Comparison of ENCODE assay signal across 22 mouse cellular contexts in the genomic region with DNA sequence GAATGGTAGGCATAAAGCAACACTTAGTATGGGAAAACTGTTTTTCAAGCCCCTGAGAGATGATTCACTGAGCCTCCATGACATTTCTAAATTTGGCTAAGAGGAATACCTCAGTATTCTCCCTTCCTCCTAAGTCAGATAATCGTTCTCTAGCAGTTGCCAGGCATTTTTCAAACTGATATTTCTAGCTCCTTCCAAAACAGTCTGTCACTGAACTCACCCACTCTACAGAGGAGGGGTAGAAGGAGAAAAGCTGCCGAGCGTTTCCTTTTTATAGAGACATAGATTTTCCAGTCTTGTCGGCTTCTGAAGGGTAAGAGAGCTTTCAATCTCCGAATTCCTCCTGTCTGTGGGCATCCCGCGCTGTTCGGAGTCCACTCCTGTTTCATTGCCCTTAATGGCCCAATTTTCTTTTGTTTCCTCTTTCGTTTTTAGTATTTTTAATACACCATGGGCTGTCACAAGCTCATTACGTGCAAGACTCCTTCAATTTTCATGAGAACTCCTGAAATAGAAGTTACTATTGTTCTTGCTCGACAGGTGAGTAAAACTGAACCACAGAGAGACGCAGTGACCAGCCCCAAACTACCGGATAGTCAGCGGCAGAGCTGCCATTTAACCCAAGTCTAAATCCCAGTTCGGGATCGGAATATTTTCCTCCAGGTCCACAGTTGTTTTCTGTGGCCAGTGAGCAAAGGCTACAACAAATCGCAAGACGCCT.
DNase-seq lines count a peak whose midpoint lies in the region; ATAC-seq and TF ChIP-seq lines count a peak whose summit lies in the region.
"Had no signal": no experiment of that assay in that cellular context is flagged by ENCODE, and none has a peak within 500 bp of the region (broad histone marks: within the 10 kb centered on the region; RNA-seq: fewer than 3 reads in every experiment).

No protein-coding gene starts in this region.

- no peaks in the 10 kb centered on the region for H3K36me3 ChIP-seq in forebrain, embryonic 16.5 days (ENCODE audit: control insufficient read depth, insufficient read depth)
- H3K36me3 ChIP-seq in forebrain, embryonic 13.5 days (ENCODE audit: poor library complexity, severe bottlenecking) = no peaks in the 10 kb centered on the region
- no peaks in the 10 kb centered on the region for H3K36me3 ChIP-seq in embryonic facial prominence, embryonic 10.5 days (replicated peaks)
- no peaks in the 10 kb centered on the region for H3K36me3 ChIP-seq in midbrain, embryonic 15.5 days (replicated peaks)
- H3K36me3 ChIP-seq: forebrain, embryonic 12.5 days; heart, embryonic 15.5 days had no signal

- no peak for TF ChIP-seq CTCF in olfactory bulb, adult 2 months (IDR thresholded peaks at IDR 0.05; ENCODE audit: insufficient read depth, low read depth, low read length)

- WGBS in forebrain, embryonic 16.5 days = 84% methylated on average over 18 of the region's 18 CpGs
- 90% methylated on average over 18 of the region's 18 CpGs for WGBS in forebrain, embryonic 13.5 days
- 74% methylated on average over 18 of the region's 18 CpGs for WGBS in olfactory bulb, adult 2 months
- WGBS in embryonic facial prominence, embryonic 10.5 days = 88% methylated on average over 18 of the region's 18 CpGs
- WGBS in midbrain, embryonic 15.5 days = 90% methylated on average over 18 of the region's 18 CpGs

- H3K4me3 ChIP-seq in forebrain, embryonic 16.5 days (replicated peaks; ENCODE audit: low read length) = no peak overlapping the region
- H3K4me3 ChIP-seq in forebrain, embryonic 13.5 days = no peak overlapping the region
- H3K4me3 ChIP-seq in olfactory bulb, adult 2 months (ENCODE audit: insufficient read depth, low read depth, low read length) = no peak overlapping the region
- no peak overlapping the region for H3K4me3 ChIP-seq in embryonic facial prominence, embryonic 10.5 days
- no peak overlapping the region for H3K4me3 ChIP-seq in midbrain, embryonic 15.5 days
- H3K4me3 ChIP-seq: forebrain, embryonic 12.5 days; heart, embryonic 15.5 days had no signal

- no peak overlapping the region for H3K4me2 ChIP-seq in forebrain, embryonic 16.5 days (ENCODE audit: low read length)
- no peak overlapping the region for H3K4me2 ChIP-seq in forebrain, embryonic 13.5 days
- H3K4me2 ChIP-seq in midbrain, embryonic 15.5 days = no peak overlapping the region
- H3K4me2 ChIP-seq: forebrain, embryonic 12.5 days; heart, embryonic 15.5 days; midbrain, embryonic 11.5 days had no signal

- H3K9ac ChIP-seq in forebrain, embryonic 16.5 days (replicated peaks; ENCODE audit: low read depth, low read length) = no peak overlapping the region
- H3K9ac ChIP-seq in forebrain, embryonic 13.5 days = no peak overlapping the region
- no peak overlapping the region for H3K9ac ChIP-seq in midbrain, embryonic 15.5 days
- H3K9ac ChIP-seq: forebrain, embryonic 12.5 days; heart, embryonic 15.5 days; liver, postnatal 0 days had no signal

- H3K4me1 ChIP-seq in forebrain, embryonic 16.5 days (replicated peaks; ENCODE audit: control insufficient read depth, insufficient read depth, low read length) = no peaks in the 10 kb centered on the region
- no peaks in the 10 kb centered on the region for H3K4me1 ChIP-seq in forebrain, embryonic 13.5 days
- H3K4me1 ChIP-seq in olfactory bulb, adult 2 months (ENCODE audit: control insufficient read depth, insufficient read depth, low read length) = no peaks in the 10 kb centered on the region
- no peaks in the 10 kb centered on the region for H3K4me1 ChIP-seq in embryonic facial prominence, embryonic 10.5 days
- no peaks in the 10 kb centered on the region for H3K4me1 ChIP-seq in midbrain, embryonic 15.5 days
- H3K4me1 ChIP-seq: forebrain, embryonic 12.5 days; heart, embryonic 15.5 days had no signal

- no peak overlapping the region for H3K27ac ChIP-seq in forebrain, embryonic 16.5 days (ENCODE audit: low read length)
- no peak overlapping the region for H3K27ac ChIP-seq in forebrain, embryonic 13.5 days
- H3K27ac ChIP-seq in olfactory bulb, adult 2 months (ENCODE audit: insufficient read depth, low read depth, low read length) = 0 out of 2 replicates have a peak overlapping the region, but pooled peaks have one; percentile 26
- H3K27ac ChIP-seq in embryonic facial prominence, embryonic 10.5 days (replicated peaks) = no peak overlapping the region
- H3K27ac ChIP-seq in midbrain, embryonic 15.5 days = no peak overlapping the region
- H3K27ac ChIP-seq: forebrain, embryonic 12.5 days; heart, embryonic 15.5 days; hindbrain, postnatal 0 days had no signal

- ATAC-seq in forebrain, embryonic 16.5 days = peak; percentile 58; the same call in 1 of the 2 replicates
- ATAC-seq in forebrain, embryonic 13.5 days = no peak
- no peak for ATAC-seq in midbrain, embryonic 15.5 days (replicated peaks)
- ATAC-seq: hindbrain, postnatal 0 days; liver, postnatal 0 days had no signal

- TF ChIP-seq POLR2A in olfactory bulb, adult 2 months (IDR thresholded peaks at IDR 0.05; ENCODE audit: insufficient read depth, low read depth, low read length) = no peak

- H3K27me3 ChIP-seq in forebrain, embryonic 16.5 days (replicated peaks; ENCODE audit: control insufficient read depth, insufficient read depth, low read length) = no peaks in the 10 kb centered on the region
- H3K27me3 ChIP-seq in forebrain, embryonic 13.5 days = no peaks in the 10 kb centered on the region
- no peaks in the 10 kb centered on the region for H3K27me3 ChIP-seq in embryonic facial prominence, embryonic 10.5 days (replicated peaks; ENCODE audit: low read depth, poor library complexity, severe bottlenecking)
- no peaks in the 10 kb centered on the region for H3K27me3 ChIP-seq in midbrain, embryonic 15.5 days (replicated peaks)
- H3K27me3 ChIP-seq: heart, embryonic 15.5 days had no signal

- peak; percentile 90 for DNase-seq in brain, adult 2 months (ENCODE audit: low read depth, low spot score)
- DNase-seq in layer of hippocampus, adult 9-11 months = peak; percentile 48
- DNase-seq in embryonic facial prominence, embryonic 10.5 days (ENCODE audit: low spot score) = no peak
- DNase-seq in adrenal gland, postnatal 10 days = no peak
- DNase-seq: adrenal gland, postnatal 36 days; cerebellum, adult 9-10 months; embryo, embryonic 11 days; heart, adult 18-20 months; kidney, adult 18-20 months; kidney, postnatal 10 days; liver; liver, postnatal 0 days; lung, postnatal 14 days; spleen, adult 18-20 months had no signal

- no peaks in the 10 kb centered on the region for H3K9me3 ChIP-seq in forebrain, embryonic 16.5 days (ENCODE audit: control insufficient read depth, low read length)
- no peaks in the 10 kb centered on the region for H3K9me3 ChIP-seq in forebrain, embryonic 13.5 days (replicated peaks)
- no peaks in the 10 kb centered on the region for H3K9me3 ChIP-seq in embryonic facial prominence, embryonic 10.5 days
- H3K9me3 ChIP-seq in midbrain, embryonic 15.5 days = no peaks in the 10 kb centered on the region
- H3K9me3 ChIP-seq: forebrain, embryonic 12.5 days; heart, embryonic 15.5 days had no signal

Comparison
In these comparisons a context has a peak if more than half of its experiments do, and no peak if none do; other contexts are left out.
1. DNase-seq: peak in brain, adult 2 months (single experiment) and layer of hippocampus, adult 9-11 months (single experiment); none in embryonic facial prominence, embryonic 10.5 days (single experiment) and adrenal gland, postnatal 10 days (single experiment).